Mouse (Mus musculus) splenic B cell, adult 2 months (primary cell): ENCODE data around the gene Neurog3.
A peak's percentile ranks its signal among the peaks of the same experiment; 100 is the strongest.

Experiments
- DNase-seq: peaks from one replicate; pipeline ENCODE4 v3.0.0-alpha.2; 2011; ENCODE audit warnings: low read depth, low spot score
- H3K27me3 ChIP-seq: 2 replicates; pipeline ENCODE4 v1.6.1; 2012; ENCODE audit warnings: mild to moderate bottlenecking, low read length, moderate library complexity, mixed read lengths; ENCODE audit not compliant: control insufficient read depth, poor library complexity, insufficient read depth, severe bottlenecking
- H3K36me3 ChIP-seq: 2 replicates; pipeline ENCODE4 v1.6.1; 2012; ENCODE audit warnings: mild to moderate bottlenecking, low read length, moderate library complexity, mixed read lengths; ENCODE audit not compliant: control insufficient read depth, poor library complexity, insufficient read depth, severe bottlenecking

The Neurog3 gene

GRCm38 (mm10) chr10:62113865-62114647 is 18.8 kb upstream of the Neurog3 start:
- no peak for DNase-seq
- no peaks in the 10 kb centered on the region for H3K27me3 ChIP-seq
- H3K36me3 ChIP-seq, result no peaks in the 10 kb centered on the region

- H3K27me3 ChIP-seq, result no peaks in the 10 kb centered on the region; the same call in 1 of the 2 replicates
- DNase-seq, result peak; percentile 6
- H3K36me3 ChIP-seq, result no peaks in the 10 kb centered on the region
Observed at GRCm38 (mm10) chr10:62127137-62127536, 5.8 kb upstream of the Neurog3 start.

GRCm38 (mm10) chr10:62127711-62128231 is 5.1 kb upstream of the Neurog3 start:
- Histone ChIP-seq H3K27me3 (no peaks in the 10 kb centered on the region; the same call in 1 of the 2 replicates), H3K36me3 (no peaks in the 10 kb centered on the region)
- no peak for DNase-seq

- DNase-seq, result no peak
- Histone ChIP-seq H3K27me3 (no peaks in the 10 kb centered on the region; the same call in 1 of the 2 replicates), H3K36me3 (no peaks in the 10 kb centered on the region)
Observed at GRCm38 (mm10) chr10:62128316-62128951, 4.5 kb upstream of the Neurog3 start.

- no peak for DNase-seq
- no peaks in the 10 kb centered on the region for H3K27me3 ChIP-seq
- no peaks in the 10 kb centered on the region for H3K36me3 ChIP-seq
Observed at GRCm38 (mm10) chr10:62135696-62136470, 3.0 kb downstream of the Neurog3 start.

GRCm38 (mm10) chr10:62137150-62137549 is 4.3 kb downstream of the Neurog3 start:
- Histone ChIP-seq H3K27me3 (no peaks in the 10 kb centered on the region), H3K36me3 (no peaks in the 10 kb centered on the region)
- DNase-seq, result no peak

GRCm38 (mm10) chr10:62138040-62138439 is 5.2 kb downstream of the Neurog3 start:
- no peaks in the 10 kb centered on the region for H3K27me3 ChIP-seq
- H3K36me3 ChIP-seq, result no peaks in the 10 kb centered on the region
- no peak for DNase-seq

GRCm38 (mm10) chr10:62143820-62144219 is 10.9 kb downstream of the Neurog3 start, which contains the start of gene Fam241b:
TSS of gene Fam241b (minus strand) at chr10:62143920.
- DNase-seq, result no peak
- no peaks in the 10 kb centered on the region for H3K36me3 ChIP-seq

GRCm38 (mm10) chr10:62145957-62146356 is 13.1 kb downstream of the Neurog3 start:
- Histone ChIP-seq H3K36me3 (no peaks in the 10 kb centered on the region), H3K27me3 (no peaks in the 10 kb centered on the region)
- DNase-seq, result no peak

More at GRCm38 (mm10) chr10:62143820-62144219, 10.9 kb downstream of the Neurog3 start, which contains the start of gene Fam241b:
- H3K27me3 ChIP-seq, result no peaks in the 10 kb centered on the region

GRCm38 (mm10) chr10:62147466-62148248 is 14.8 kb downstream of the Neurog3 start:
- Histone ChIP-seq H3K36me3 (no peaks in the 10 kb centered on the region), H3K27me3 (no peaks in the 10 kb centered on the region)
- DNase-seq, result no peak

- no peaks in the 10 kb centered on the region for H3K27me3 ChIP-seq
- no peak for DNase-seq
- H3K36me3 ChIP-seq, result no peaks in the 10 kb centered on the region
Observed at GRCm38 (mm10) chr10:62149929-62150328, 17.0 kb downstream of the Neurog3 start.

GRCm38 (mm10) chr10:62162410-62162809 is 29.5 kb downstream of the Neurog3 start:
- Histone ChIP-seq H3K36me3 (no peaks in the 10 kb centered on the region), H3K27me3 (no peaks in the 10 kb centered on the region)
- no peak for DNase-seq

- H3K36me3 ChIP-seq, result no peaks in the 10 kb centered on the region
- no peak for DNase-seq
- no peaks in the 10 kb centered on the region for H3K27me3 ChIP-seq
Observed at GRCm38 (mm10) chr10:62172841-62173553, 40.1 kb downstream of the Neurog3 start.
